Mouse (Mus musculus): ENCODE data around the gene Acp6.
"Not testable (repeated sequence)": the region's sequence is repeated elsewhere in the genome, so short reads cannot be mapped to it uniquely, and the experiment has no call there.

Gene Acp6

DNA sequence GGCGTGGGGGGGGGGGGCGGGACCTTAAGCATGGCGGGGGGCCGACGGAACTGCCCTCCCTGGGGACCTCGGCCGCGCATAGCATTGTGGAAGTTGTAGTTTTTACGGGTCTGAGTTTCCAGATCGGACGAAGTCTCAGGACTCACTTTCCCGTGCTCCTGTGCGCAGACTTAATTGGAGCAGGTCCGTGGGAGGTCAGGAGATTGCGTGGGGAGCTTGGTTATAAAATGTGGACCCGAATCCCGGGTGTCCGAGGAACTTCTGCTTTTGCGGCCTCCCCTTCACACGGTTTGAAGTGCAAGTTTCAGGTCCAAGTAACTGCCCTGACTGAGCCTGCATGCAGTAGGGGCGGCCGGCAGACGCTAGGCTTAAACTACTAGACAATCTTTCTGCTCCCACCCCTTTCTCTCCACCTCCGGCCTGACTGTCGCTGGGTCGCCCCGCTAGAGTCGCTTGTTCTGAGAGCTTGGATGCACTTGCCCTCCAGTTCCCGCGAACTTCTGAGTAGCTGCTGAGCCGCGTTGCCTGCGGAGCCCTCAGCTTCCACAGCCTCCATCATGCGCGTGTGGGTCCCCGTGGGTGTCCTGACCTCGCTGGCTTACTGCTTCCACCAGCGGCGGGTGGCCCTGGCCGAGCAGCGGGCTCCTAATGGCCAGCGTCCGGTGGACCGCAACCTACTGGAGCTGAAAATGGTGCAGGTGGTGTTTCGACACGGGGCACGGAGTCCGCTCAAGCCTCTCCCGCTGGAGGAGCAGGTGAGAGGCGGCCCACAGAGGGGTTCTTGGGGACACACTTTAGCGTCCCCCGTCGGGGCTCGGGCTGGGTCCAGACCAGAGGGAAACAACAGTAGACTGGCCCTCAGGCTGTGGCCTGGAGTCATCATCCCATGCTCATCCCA is at the start of gene Acp6:
Gene Acp6, plus strand, starts transcription at position 167 of the 898 bp plus-strand sequence.
- DNase-seq (ENCODE audit: low spot score), result peak; percentile 95

DNA sequence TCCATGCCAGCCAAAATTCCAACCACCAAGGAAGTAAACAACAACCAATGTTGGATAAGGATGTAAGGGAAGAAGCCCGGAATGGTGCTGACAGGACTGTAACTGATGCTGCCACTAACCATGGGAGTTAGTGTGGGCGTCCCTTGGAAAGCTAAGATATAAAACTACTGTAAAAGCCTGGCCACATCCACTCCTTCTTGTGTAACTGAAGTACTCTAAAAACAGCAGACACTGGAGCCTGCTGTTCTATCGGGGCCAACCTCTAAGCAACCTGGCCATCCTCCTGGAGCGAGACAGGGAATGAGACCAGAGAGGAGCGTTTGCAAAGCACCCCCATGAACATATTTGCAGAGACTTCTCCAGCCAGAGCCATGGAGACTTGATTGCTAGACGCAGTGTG is 41.1 kb upstream of the Acp6 start:
- no peak for DNase-seq (ENCODE audit: low spot score)

DNA sequence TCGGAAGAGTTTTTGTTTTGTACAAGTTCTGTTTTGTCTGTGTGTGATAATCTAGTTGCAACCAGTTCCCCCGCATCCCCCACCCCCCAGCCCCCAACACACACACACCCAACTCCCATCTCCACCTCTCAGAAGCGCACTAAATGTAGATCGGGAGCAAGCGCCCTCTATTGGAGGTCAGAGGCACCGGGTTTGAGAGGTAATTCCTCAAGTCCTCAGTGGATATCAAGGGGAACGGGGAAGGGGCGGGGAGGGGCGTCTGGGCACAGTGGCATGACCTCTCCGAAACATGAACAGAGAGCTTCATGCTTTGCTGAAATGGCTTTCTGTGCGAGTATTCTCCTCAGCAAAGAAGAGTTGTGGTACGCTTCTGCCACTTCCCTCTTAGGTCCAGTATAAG is 40.3 kb upstream of the Acp6 start:
- DNase-seq (ENCODE audit: low spot score), result no peak

DNA sequence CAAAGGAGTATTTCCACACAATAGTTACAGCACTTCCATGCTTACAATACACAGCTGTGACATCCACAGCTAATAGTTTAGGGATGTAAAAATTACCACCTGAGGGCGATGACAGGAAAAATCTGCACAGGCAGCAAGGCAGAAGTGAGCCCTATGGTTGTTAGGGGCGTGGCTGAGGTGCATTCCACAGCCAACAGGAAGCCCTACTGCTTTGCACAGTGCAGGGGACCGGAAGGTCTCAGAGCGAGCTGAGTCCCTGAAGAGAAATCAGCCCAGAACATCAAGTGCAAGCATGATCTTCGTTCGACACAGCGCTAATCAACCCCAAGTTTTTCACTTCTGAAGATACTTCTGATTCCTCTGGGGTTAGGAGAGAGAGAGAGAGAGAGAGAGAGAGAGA is 34.4 kb upstream of the Acp6 start:
- no peak for DNase-seq (ENCODE audit: low spot score)

DNA sequence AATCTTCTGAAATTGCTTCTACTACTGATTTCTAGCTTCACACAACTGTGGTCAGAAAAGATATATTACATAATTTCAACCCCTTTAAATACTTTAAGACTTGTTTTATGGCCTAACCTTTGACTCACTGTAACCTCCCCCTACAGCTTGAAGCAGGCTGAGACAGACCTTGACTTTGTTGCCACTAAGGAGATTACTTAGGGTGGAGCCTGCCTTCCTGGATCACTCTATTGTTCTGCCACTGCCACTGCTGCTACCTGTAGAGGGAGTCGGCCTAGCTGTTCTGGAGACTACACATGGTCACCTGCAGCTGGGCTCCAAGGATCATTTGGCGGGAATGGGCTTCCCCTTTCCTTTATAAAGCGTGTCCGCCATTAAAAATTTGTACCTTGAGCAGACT is 29.2 kb upstream of the Acp6 start:
- DNase-seq (ENCODE audit: low spot score), result no peak

DNA sequence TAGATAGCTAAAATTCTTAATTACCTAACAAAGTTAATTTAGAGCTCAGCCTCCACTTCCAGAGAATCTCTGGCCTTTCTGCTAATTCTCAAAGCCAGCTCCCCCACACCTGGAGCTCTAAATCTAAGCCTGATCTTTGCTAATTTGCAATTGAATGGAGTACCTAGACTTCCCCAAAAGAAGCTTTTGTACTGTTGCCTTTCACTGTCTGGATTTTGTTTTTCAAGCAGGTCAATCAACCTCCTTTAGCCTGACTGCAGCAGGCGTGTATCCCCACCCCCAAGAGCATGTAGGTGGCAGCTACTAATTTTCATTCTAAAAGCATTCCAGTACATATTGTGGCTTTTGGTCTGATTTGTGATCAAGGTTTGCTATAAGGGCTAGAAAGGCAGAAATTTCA is 20.9 kb upstream of the Acp6 start:
- DNase-seq (ENCODE audit: low spot score), result not testable (repeated sequence)

DNA sequence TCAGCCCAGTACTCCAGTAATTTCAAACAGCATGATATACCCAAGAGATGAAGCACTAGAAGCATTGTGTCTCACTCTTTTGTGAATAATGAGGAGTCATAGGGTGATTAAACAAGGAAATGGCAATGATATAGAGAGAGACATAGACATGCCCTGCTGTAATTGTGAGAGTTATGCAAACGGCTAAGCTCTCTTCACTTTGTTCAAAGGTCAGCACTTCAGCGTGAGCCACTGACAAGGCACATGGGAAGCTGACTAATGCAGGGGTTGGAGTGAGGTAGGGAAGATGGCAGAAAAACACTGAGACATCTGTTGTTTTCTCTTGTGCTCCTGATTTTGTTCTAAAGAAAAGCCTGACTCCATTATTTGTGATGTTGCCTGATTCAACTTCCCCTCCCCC is 7.5 kb upstream of the Acp6 start:
- no peak for DNase-seq (ENCODE audit: low spot score)

DNA sequence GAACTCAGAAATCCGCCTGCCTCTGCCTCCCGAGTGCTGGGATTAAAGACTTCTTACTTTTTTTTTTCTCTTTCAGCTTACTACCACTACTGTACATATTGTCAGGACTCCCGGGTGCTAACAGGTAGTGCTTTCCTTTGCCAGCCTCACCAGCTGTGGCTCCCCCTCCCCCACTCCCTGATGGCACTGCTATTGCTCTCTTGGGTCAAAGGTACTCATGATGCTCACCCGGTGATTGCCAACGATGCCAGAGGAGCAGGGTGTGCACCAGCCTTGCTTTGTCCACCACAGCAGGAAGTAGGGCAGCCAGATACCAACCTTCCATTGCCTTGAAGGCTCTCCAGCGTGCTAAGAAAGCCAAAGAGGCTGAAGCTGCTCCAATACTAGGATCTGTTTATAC is 2.1 kb upstream of the Acp6 start:
- DNase-seq (ENCODE audit: low spot score), result no peak

DNA sequence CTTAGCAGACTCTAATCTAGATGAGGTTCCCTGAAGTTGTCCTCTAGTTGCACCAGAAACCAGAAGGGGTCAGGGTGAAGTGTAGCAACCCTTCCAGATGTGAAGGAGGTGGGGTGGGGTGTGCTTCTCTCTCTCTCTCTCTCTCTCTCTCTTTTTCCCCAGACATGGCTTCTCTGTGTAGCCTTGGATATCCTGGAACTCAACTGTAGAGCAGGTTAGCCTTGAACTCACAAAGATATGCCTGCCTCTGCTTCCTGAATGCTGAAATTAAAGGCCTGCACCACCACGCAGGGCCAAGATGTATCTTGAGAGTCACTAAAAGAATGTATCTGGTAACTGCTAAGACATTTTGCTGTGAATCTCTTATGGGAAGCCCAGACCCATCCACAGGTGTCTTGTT is 1.3 kb upstream of the Acp6 start:
- no peak for DNase-seq (ENCODE audit: low spot score)

DNA sequence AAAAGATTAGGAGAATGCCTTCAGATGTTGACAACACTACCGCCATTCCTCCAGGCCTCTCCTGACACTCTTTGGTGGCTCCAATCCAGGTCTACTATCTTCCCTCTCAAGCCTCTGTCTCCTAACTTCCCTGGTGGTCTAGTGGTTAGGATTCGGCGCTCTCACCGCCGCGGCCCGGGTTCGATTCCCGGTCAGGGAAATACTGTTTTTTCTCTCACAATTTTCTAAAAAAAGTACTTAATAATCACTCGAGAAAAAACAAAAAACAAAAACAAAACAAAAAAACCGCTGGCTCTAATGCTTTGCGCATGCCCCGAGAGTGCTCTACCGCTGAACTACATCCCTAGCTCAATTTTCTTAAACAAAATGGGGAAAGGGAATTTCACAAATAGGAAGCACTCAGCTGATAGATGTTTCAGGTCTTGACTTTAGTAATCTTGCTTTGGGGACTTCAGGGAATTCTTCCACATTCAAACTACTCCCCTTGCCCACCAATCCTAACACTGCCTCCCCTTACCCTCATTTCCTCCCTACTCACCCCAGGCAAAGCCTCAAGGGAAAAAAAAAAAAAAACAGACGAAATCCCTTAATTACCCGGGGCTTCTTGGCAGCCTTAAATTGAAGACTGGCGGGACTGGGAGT is 498 bp upstream of the Acp6 start:
- DNase-seq (ENCODE audit: low spot score), result peak; percentile 88

DNA sequence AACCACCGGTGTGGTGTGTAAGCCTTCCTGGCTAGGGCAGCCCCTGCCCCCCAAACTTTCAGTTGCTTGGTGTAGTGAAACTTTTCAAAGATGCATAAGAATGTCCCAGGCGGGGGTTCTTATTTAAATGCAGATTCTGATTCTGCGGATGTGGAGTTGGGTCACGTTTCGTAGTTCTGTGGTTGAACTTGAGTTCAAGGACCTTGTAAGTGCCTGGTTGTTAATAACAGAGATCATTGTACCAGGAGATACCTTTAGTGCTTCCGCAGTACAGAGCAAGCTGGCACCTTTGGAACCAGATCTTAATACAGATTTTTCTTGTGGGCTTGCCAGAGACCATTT is 903 bp downstream of the Acp6 start:
- peak; percentile 14 for DNase-seq (ENCODE audit: low spot score)

DNA sequence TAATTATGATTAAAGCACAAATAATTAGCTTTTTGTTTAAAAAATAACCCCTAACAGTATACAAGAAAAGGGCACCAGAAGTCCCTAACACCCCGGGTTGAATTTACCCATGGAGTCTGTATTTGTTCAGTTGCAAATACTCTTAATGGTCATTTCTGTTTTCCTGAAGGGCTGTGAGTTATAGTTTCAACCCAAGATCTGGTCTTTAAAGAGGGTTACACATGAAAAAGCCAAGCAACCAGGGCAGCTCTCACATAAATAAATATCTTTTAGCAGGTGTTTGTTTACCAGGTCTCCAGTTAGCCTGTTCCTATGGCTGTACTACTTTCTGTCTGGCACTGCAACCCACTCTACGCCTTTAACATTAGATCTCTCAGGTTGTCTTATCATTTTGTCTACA is 1.4 kb downstream of the Acp6 start:
- no peak for DNase-seq (ENCODE audit: low spot score)

DNA sequence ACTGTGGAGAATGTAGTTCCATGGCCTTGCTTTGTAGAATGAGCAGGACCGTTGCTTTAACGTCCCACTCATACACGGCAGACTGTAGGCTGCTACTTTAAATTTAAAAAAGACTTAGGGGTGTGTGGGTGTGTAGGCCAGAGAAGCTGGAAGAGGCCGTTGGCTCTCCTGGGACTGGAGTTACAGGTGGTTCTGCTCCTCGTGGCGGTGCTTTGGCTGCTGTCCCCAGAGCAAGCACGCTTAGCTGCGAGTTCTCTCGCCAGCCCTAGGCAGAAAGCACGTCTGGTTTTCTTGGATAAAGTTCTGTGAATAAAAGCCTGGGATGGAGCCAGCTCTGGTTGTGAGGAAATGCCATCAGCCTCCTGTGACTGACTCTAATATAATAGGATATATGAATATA is 2.3 kb downstream of the Acp6 start:
- DNase-seq (ENCODE audit: low spot score), result no peak

DNA sequence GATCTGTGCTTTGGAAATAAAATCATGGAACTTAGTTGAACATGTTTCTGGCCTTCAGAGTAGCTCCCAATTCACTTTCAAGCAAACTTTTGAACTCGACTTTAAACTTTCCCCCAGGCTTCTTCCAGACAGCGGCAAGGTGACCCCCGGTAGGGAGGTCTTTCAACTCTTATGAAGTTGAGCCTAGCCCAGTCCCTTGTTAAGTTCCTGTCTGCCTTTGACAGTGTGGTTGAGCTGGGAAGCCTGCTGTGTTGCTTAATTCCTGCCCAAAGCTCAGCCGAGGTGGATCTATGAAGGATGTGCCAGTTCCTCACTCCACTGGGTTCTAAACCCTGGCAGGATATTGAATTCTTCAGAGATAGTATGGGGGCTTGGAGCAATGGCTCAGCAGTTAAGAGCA is 3.2 kb downstream of the Acp6 start:
- no peak for DNase-seq (ENCODE audit: low spot score)

DNA sequence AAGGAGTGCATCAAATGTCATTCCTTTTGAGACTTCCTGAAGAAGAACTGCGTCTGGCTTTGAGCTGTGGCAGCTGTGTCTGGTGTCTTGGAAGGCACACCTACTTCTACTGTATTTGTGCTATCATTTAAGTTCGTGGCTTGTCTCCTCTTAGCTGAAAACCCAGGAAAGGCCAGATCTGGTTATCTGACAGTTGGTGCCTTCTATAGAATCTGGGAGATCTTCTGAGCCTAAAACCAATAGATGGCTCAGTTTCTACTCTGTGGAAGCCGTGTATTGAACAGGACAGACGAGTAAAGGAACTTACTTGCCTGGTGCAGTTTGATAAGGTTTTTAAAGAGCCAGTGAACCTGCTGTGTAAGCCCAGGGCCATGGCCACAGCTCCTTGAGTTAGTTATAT is 5.9 kb downstream of the Acp6 start:
- DNase-seq (ENCODE audit: low spot score), result no peak

DNA sequence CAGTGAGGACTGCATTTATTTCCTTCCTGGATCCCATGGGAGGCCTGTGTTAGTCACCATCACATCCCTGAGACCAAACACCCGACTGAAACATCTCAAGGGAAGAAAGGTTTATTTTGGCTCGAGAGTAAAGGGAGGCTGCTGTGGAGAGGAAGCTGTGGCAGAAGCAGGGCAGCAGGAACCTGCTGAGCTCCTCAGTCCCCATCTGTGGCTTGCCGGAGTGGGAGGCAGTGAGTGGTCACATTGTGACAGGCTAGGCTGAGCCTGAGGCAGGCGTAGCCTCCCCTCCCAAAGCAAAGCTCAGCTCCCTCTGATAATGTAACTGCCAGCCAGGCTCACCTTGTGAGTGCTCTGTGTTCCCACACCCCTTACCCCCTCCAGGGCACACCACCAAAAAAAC is 8.5 kb downstream of the Acp6 start:
- DNase-seq (ENCODE audit: low spot score), result peak; percentile 29

DNA sequence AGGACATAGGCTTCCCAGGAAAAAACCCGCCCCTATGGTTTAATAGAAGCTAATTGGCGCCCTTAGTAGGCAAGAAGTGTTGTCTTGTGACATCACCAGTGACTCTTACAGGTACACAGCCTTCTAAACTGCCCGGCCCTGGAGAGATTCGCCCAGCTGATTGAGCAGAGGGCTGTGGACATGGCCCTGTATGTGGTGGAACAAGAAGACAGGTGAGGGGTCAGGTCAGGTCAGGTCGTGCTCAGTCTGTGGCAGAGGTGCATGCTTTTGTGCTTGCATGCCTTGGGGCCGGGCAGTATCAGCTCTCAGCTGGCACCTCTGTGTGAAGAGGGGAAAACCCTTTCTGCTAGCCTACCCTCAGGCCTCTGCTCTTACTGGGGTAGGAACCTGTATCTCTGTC is 13.0 kb downstream of the Acp6 start:
- no peak for DNase-seq (ENCODE audit: low spot score)

DNA sequence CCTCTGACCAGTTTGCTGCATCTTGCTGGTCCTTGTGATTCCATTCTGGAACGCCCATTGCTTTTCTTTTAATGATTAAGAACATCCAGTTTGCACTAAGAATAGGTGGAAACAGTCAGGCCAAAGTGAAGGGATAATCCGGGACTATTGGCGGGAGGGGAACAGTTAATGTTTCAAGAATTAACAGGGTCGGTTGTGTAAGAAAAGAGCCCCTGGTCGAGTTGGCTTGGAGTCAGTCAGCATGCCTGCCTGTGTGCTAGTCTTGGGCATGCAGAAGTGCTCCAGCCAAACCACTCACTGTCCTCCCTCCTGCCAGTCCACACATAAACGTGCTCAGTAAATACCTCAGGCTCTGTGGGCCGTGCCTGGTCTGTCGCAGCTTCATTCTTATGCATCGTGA is 13.7 kb downstream of the Acp6 start:
- no peak for DNase-seq (ENCODE audit: low spot score)

DNA sequence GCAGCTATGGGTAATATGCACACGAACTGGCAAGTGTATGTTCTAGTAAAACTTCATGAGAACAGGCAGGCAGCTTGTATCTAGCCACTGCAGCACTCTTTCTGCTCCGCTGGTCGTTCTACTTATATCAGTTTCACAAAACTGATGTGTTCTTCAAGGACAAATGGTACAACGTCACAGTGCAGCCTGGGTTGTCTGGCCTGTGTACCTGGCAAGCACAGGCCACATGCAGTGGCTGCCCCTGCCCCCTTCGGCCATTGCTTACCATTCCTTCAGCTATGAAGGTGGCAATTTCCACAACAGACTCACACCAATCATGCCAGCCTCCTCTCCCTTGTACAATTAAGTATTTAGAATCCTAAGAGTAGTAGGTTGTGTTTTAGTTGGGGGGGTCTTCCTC is 14.1 kb downstream of the Acp6 start:
- no peak for DNase-seq (ENCODE audit: low spot score)

DNA sequence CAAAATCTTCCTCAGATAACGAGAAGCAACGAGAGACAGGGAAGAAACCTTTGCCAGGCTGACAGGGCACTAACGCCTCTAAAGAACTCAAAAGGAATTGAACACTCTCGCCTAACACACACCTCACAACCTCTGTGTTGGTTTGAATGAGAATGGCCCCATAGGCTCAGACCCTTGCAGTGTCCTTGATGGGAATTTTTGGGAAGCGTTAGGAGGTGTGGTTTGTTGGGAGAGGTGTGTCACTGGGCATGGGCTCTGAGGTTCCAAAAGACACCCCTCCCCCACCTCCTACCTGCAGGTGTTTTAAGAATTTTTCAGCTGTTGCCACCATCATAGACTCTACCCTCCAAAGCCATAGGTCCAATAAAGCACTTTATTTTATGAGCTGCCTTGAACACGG is 20.3 kb downstream of the Acp6 start:
- no peak for DNase-seq (ENCODE audit: low spot score)

DNA sequence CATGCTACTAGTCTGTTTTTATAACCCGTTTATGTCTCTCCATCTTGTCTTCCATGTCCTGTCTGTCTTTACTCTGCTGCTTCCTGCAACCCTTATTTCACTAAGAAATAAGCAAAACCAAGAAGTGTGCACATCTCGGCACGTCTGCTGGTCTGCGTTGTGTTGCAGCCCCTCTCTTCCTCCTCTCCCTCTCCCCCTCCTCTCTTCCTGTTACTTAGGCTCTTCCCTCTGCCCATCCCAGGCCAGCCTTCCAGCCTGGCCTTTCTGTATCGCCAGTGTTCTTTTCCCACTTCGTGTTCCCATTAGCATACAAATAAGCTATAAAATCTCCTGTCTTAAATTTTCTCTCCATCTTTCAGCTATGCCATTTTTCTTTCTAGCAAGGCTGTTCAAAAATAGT is 21.9 kb downstream of the Acp6 start:
- DNase-seq (ENCODE audit: low spot score), result no peak

DNA sequence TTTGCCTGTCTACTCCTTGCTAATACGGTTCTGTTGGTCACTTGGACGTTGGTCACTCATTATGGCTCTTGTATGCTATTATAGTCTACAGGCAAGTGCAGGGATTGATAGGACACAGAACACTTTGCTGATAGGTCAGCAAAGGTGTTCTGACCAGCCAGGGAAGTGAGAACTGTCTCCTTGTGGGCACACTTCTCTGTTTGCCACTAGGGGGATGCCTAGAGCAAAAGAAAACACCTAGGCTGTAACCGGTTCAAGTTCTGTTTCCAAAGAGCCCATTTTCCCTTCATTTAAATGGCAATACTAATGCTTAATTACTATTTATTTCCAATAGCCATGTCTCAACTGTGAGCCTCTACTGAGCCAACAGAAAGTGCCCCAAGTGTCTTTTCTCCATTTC is 25.2 kb downstream of the Acp6 start:
- DNase-seq (ENCODE audit: low spot score), result no peak

DNA sequence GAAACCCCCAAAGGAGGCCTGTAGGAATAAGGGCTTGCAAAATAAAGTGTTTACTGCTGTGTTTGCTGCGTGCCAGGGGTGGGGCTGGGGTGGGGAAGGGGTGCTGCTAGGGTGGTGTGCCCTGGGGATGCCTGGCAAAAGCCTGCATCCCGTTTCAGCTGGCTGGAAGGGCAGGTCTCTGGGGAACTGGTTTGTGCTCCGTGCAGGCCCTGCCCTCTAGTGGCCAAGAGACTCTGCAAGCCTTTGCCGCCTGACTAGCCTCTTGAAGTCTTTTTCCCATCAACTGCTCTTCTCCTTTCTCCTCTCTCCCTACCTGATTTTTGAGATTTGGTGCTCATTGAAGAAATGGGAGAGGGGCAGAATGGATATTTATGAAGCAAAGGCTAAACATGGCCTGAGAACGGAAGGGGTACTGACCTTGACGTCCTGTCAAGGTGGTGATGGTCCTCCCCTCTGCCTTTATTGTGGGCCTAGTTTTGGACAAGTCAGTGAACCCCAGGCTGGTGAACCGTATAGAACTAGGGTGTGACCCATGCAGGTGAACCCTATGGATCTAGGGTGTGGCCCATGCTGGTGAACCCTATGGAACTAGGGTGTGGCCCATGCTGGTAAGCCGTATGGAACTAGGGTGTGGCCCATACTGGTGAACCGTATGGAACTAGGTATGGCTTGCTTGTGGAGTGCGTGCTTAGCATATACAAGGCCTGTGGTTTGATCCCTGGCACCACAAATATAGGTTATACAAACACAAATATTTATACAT is 26.7 kb downstream of the Acp6 start:
- DNase-seq (ENCODE audit: low spot score), result peak; percentile 86

All from MN1 (cell line).